Mouse (Mus musculus): ENCODE measurements around the gene Thoc6.

DNA sequence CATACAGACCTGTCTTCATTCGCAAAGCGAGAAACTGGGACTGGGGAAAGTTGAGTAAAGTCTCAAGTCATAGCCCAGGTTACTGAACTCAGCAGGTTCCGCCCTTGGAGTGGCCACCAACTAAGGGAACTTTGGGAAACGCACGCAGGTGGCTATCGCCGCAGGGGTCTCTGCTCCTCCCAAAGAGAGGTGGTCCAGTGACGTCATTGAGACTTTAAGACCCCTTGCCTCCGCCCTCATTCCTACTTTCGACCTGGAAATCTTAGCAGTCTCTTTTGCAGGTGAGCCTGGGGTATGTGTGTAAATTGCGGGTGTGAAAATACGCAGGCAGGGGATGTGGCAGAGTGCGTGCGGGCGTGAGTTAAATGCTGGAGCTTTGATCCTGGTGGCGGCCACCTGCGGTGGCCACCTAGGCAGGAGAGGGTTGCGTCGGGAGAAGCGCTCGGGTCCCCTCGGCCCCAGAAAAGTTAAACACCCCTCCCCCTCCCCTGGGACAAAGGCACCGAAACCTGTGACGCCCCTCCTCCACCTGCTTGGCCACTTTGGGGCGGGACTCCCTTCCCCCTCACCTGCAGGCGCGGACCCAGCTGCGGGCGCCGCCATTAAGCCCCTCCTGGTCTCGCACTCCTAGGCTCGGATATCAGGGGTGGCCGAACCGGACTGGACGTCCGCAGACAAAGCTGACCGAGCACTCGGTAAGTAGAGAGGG is 5.6 kb upstream of the Thoc6 start, which contains the start of gene Cldn6:
- no peak for TF ChIP-seq POLR2A (IDR thresholded peaks at IDR 0.05; ENCODE audit: low read depth, low read length)
- TF ChIP-seq CTCF (IDR thresholded peaks at IDR 0.05; ENCODE audit: extremely low read depth, insufficient read depth, insufficient read length, insufficient replicate concordance): no peak

Measured in spleen, adult 2 months (tissue).